Mouse (Mus musculus) liver, postnatal 0 days (tissue): Measurements from ENCODE around the gene Trappc4.

ENCODE experiments used
- CTCF ChIP-seq: sonication (generic); IDR thresholded peaks from 2 replicates; pipeline ENCODE4 v1.5.1; 2016; ENCODE audit warnings: antibody characterized with exemption, low read depth
- EP300 ChIP-seq: IDR thresholded peaks from 2 replicates; pipeline ENCODE4 v1.6.1; 2016; ENCODE audit warnings: antibody characterized with exemption, low read depth, mild to moderate bottlenecking

DNA sequence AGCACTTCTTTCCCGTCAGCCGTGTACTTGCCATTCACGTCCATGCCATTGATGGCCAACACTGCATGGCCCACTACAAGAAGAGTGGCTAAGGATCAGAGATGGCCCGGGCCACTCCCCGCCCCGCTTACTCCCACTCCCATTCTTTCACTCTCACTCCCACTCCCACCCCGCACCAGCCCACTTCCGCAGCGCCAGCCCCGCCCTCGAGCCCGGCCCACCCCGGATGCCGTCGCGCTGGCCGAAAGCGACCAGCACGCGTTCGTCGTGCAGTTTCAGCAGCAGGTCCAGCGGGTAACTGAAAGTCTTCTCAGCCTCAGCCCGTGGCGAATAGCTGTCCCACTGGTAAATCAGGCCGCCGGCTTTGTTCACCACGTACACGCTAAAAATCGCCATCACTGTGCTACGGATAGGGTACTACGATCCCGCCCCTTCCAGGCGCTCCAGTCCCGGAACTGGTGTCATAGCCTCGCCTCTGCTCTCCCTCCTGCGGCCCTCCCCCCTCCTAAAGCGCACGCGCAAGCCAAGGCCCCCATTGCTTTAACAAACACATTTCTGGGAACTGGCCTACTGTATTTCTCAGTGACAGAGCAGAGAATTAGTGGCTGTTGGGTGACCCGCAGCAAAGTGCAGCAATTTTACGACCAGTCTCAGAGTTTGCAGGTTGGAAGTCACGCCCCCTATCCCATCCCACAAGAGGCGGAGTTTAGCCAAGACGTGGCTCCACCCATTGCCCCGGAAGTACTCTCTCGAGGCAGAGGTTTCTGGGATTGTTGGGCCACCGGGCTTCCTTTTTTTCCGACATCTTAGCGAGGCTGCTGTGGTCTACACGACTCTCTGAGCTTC, at the start of gene Trappc4, which contains the start of gene Rps25:
- TF ChIP-seq CTCF: peak; percentile 1; the same call in 1 of the 2 replicates
- TF ChIP-seq EP300: peak; percentile 52
